Mouse (Mus musculus) hindbrain, embryonic 15.5 days (tissue): ENCODE measurements around the gene Mat2b. TPM values are rescaled to one million over a fixed set of nuclear protein-coding genes. Genes with fewer than 3 reads are reported as not detected.
"Not testable (repeated sequence)": the region's sequence is repeated elsewhere in the genome, so short reads cannot be mapped to it uniquely, and the experiment has no call there.

ENCODE experiments used
- ATAC-seq: fragments of 200-750 bp; cut with Nextera tagmentation; 2 replicates; pipeline ENCODE4 v1.8.0; 2017; ENCODE audit warnings: low read depth, moderate number of reproducible peaks, moderate TSS enrichment; ENCODE audit not compliant: low FRiP score
- H3K27ac ChIP-seq: fragments of 300-500 bp; sonication (generic); replicated peaks from 2 replicates; pipeline ENCODE4 v1.5.1; 2015; ENCODE audit warnings: mild to moderate bottlenecking, inconsistent platforms
- H3K27me3 ChIP-seq: fragments of 300-500 bp; sonication (generic); 2 replicates; pipeline ENCODE4 v1.6.1; 2015; ENCODE audit warnings: control low read depth, inconsistent platforms
- H3K36me3 ChIP-seq: fragments of 300-500 bp; sonication (generic); 2 replicates; pipeline ENCODE4 v1.6.1; 2015; ENCODE audit warnings: control low read depth, inconsistent platforms
- H3K4me1 ChIP-seq: fragments of 300-500 bp; sonication (generic); replicated peaks from 2 replicates; pipeline ENCODE4 v1.6.1; 2015; ENCODE audit warnings: control low read depth, inconsistent platforms
- H3K4me2 ChIP-seq: fragments of 300-500 bp; sonication (generic); 2 replicates; pipeline ENCODE4 v1.6.1; 2015; ENCODE audit warnings: moderate library complexity, mild to moderate bottlenecking, inconsistent platforms
- H3K4me3 ChIP-seq: fragments of 300-500 bp; sonication (generic); 2 replicates; pipeline ENCODE4 v1.5.1; 2015; ENCODE audit warnings: mild to moderate bottlenecking, inconsistent platforms
- H3K9ac ChIP-seq: fragments of 300-500 bp; sonication (generic); 2 replicates; pipeline ENCODE4 v1.6.1; 2015; ENCODE audit warnings: inconsistent platforms
- H3K9me3 ChIP-seq: fragments of 300-500 bp; sonication (generic); 2 replicates; pipeline ENCODE4 v1.6.1; 2016; ENCODE audit warnings: control low read depth, inconsistent platforms
- WGBS: fragments of 180-500 bp; shearing (Covaris S2); methylation state at CpG from one replicate; pipeline ENCODE4 v1.1.7; 2015; 5-methylcytosine and 5-hydroxymethylcytosine counted together
- polyA plus RNA-seq: library from polyadenylated mRNA; unstranded; fragments of >200 nt; fragmentation: Nextera tagmentation; extraction: Ambion mirVana; gene quantifications from 2 replicates; pipeline ENCODE4 v1.2.1, GENCODE M21; 2015

Gene Mat2b
- 55.8 and 58.2 TPM in 2 replicates for polyA plus RNA-seq

- Histone ChIP-seq H3K4me2 (peak within 1 kb of the TSS; percentile 98), H3K36me3 (no peaks in the 10 kb centered on the region), H3K27ac (peak within 1 kb of the TSS; percentile 88), H3K27me3 (no peaks in the 10 kb centered on the region), H3K9ac (peak within 1 kb of the TSS; percentile 63), H3K4me1 (peaks cover 32% of the 10 kb centered on the region), H3K4me3 (peak within 1 kb of the TSS; percentile 70), H3K9me3 (no peaks in the 10 kb centered on the region)
- no peak for ATAC-seq
- 84% methylated on average over 9 of the region's 9 CpGs for WGBS
Measured at GRCm38 (mm10) chr11:40695103-40695502, at the start of gene Mat2b. TSS of gene Mat2b (minus strand) at chr11:40695203.

- Histone ChIP-seq H3K9ac (no peak overlapping the region), H3K36me3 (peaks cover 15% of the 10 kb centered on the region), H3K4me2 (no peak overlapping the region), H3K9me3 (no peaks in the 10 kb centered on the region), H3K27ac (no peak overlapping the region), H3K4me1 (no peaks in the 10 kb centered on the region), H3K27me3 (no peaks in the 10 kb centered on the region), H3K4me3 (no peak overlapping the region)
- WGBS, result 85% methylated on average over 3 of the region's 3 CpGs
- no peak for ATAC-seq
Measured at GRCm38 (mm10) chr11:40744348-40744747, 49.3 kb upstream of the Mat2b start.

GRCm38 (mm10) chr11:40741605-40742262 is 46.7 kb upstream of the Mat2b start:
- no peak overlapping the region for H3K4me2 ChIP-seq
- H3K9ac ChIP-seq, result no peak overlapping the region
- no peak overlapping the region for H3K27ac ChIP-seq
- no peaks in the 10 kb centered on the region for H3K4me1 ChIP-seq
- no peaks in the 10 kb centered on the region for H3K9me3 ChIP-seq
- H3K4me3 ChIP-seq, result no peak overlapping the region
- H3K36me3 ChIP-seq, result peaks cover 31% of the 10 kb centered on the region
- 93% methylated on average over 12 of the region's 12 CpGs for WGBS
- H3K27me3 ChIP-seq, result no peaks in the 10 kb centered on the region
- ATAC-seq, result no peak

GRCm38 (mm10) chr11:40737369-40737768 is 42.4 kb upstream of the Mat2b start:
- 90% methylated on average over 3 of the region's 3 CpGs for WGBS
- ATAC-seq, result no peak
- peaks cover 19% of the 10 kb centered on the region for H3K4me1 ChIP-seq
- no peaks in the 10 kb centered on the region for H3K9me3 ChIP-seq
- no peak overlapping the region for H3K27ac ChIP-seq
- H3K27me3 ChIP-seq, result no peaks in the 10 kb centered on the region
- H3K9ac ChIP-seq, result no peak overlapping the region
- no peak overlapping the region for H3K4me2 ChIP-seq
- H3K36me3 ChIP-seq, result peaks cover 36% of the 10 kb centered on the region
- no peak overlapping the region for H3K4me3 ChIP-seq

GRCm38 (mm10) chr11:40734251-40734752 is 39.3 kb upstream of the Mat2b start:
- Histone ChIP-seq H3K4me2 (peak overlapping the region; percentile 93), H3K4me3 (peak overlapping the region; percentile 92), H3K36me3 (peaks cover 21% of the 10 kb centered on the region), H3K9ac (peak overlapping the region; percentile 85), H3K27me3 (no peaks in the 10 kb centered on the region), H3K9me3 (no peaks in the 10 kb centered on the region), H3K27ac (peak overlapping the region; percentile 87; the same call in 1 of the 2 replicates), H3K4me1 (peaks cover 19% of the 10 kb centered on the region)
- 6% methylated on average over 11 of the region's 11 CpGs for WGBS
- ATAC-seq, result no peak

GRCm38 (mm10) chr11:40733339-40734174 is 38.6 kb upstream of the Mat2b start, which contains the start of the genes Hmmr and Nudcd2:
TSS of gene Hmmr (minus strand) at chr11:40733422.
TSS of gene Nudcd2 (plus strand) at chr11:40733667.
- WGBS, result under 1% methylated on average over 52 of the region's 52 CpGs
- Histone ChIP-seq H3K36me3 (peaks cover 18% of the 10 kb centered on the region), H3K27me3 (no peaks in the 10 kb centered on the region), H3K4me3 (peak within 1 kb of the TSS; percentile 92), H3K9me3 (no peaks in the 10 kb centered on the region), H3K4me2 (peak within 1 kb of the TSS; percentile 93), H3K9ac (peak within 1 kb of the TSS; percentile 85), H3K4me1 (peaks cover 19% of the 10 kb centered on the region), H3K27ac (peak within 1 kb of the TSS; percentile 87)
- ATAC-seq, result peak; percentile 99

GRCm38 (mm10) chr11:40732997-40733338 is 38.0 kb upstream of the Mat2b start:
- H3K9ac ChIP-seq, result peak overlapping the region; percentile 19; the same call in 1 of the 2 replicates
- 1% methylated on average over 14 of the region's 14 CpGs for WGBS

GRCm38 (mm10) chr11:40718324-40718723 is 23.3 kb upstream of the Mat2b start:
- H3K9me3 ChIP-seq, result no peaks in the 10 kb centered on the region
- ATAC-seq, result no peak

More at GRCm38 (mm10) chr11:40732997-40733338, 38.0 kb upstream of the Mat2b start:
- Histone ChIP-seq H3K9me3 (no peaks in the 10 kb centered on the region), H3K27me3 (no peaks in the 10 kb centered on the region), H3K27ac (no peak overlapping the region), H3K4me2 (peak overlapping the region; percentile 90), H3K36me3 (peaks cover 16% of the 10 kb centered on the region), H3K4me1 (peaks cover 19% of the 10 kb centered on the region), H3K4me3 (peak overlapping the region; percentile 92)
- peak; percentile 52 for ATAC-seq

GRCm38 (mm10) chr11:40715524-40715923 is 20.5 kb upstream of the Mat2b start:
- Histone ChIP-seq H3K4me3 (no peak overlapping the region), H3K27ac (no peak overlapping the region), H3K9me3 (no peaks in the 10 kb centered on the region), H3K36me3 (no peaks in the 10 kb centered on the region), H3K9ac (no peak overlapping the region), H3K4me2 (no peak overlapping the region), H3K27me3 (no peaks in the 10 kb centered on the region), H3K4me1 (no peaks in the 10 kb centered on the region)
- no peak for ATAC-seq
- 96% methylated on average over 5 of the region's 5 CpGs for WGBS

More at GRCm38 (mm10) chr11:40718324-40718723, 23.3 kb upstream of the Mat2b start:
- H3K4me2 ChIP-seq, result no peak overlapping the region
- H3K4me3 ChIP-seq, result no peak overlapping the region
- no peaks in the 10 kb centered on the region for H3K4me1 ChIP-seq
- H3K27ac ChIP-seq, result no peak overlapping the region
- H3K9ac ChIP-seq, result no peak overlapping the region
- no peaks in the 10 kb centered on the region for H3K36me3 ChIP-seq
- no peaks in the 10 kb centered on the region for H3K27me3 ChIP-seq

GRCm38 (mm10) chr11:40713858-40714257 is 18.9 kb upstream of the Mat2b start:
- Histone ChIP-seq H3K27me3 (no peaks in the 10 kb centered on the region), H3K27ac (no peak overlapping the region), H3K36me3 (no peaks in the 10 kb centered on the region), H3K4me3 (no peak overlapping the region), H3K4me1 (no peaks in the 10 kb centered on the region), H3K9me3 (no peaks in the 10 kb centered on the region), H3K4me2 (no peak overlapping the region), H3K9ac (no peak overlapping the region)
- WGBS, result 79% methylated on average over 8 of the region's 8 CpGs
- ATAC-seq, result no peak

- not testable (repeated sequence) for H3K4me2 ChIP-seq, H3K36me3 ChIP-seq, H3K4me1 ChIP-seq, ATAC-seq, H3K9ac ChIP-seq, H3K9me3 ChIP-seq, H3K27me3 ChIP-seq, H3K27ac ChIP-seq, H3K4me3 ChIP-seq
- WGBS, result 91% methylated on average over 6 of the region's 6 CpGs
Measured at GRCm38 (mm10) chr11:40709899-40710298, 14.9 kb upstream of the Mat2b start.
